Mouse (Mus musculus) C3H10T1/2 (cell line): ENCODE data around the gene Gm15085. TPM values are rescaled to one million over a fixed set of nuclear protein-coding genes. Genes with fewer than 3 reads are reported as not detected.

Experiments
- polyA plus RNA-seq, 2 experiments: library from polyadenylated mRNA; unstranded; fragments of >200 nt; fragmentation: generic; extraction: Trizol; gene quantifications; one replicate each; pipeline ENCODE4 v1.2.1; 2012; ENCODE audit warnings: missing spikeins in 2 of 2

Gm15085 gene
- not detected for polyA plus RNA-seq

DNA sequence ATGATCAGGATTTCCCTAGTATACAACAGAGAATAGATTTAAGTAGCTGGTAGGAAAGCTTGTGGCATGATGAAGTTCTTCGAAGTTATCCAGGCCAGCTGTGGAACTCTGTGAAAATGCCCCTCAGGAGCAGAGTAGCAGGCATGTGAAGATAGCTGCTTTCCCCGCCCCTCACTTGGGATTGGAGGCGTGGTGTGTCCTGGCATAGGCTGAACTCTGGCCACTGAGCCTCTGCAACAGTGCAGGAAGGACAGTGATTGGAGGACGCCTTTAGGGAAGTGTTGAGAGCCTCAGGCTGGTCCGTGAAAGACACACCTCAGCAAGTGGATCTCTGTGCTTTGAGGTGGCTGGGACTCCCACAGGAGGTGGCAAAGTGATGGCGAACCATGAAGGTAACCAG, at the start of gene Gm15085:
Gm15085 (plus strand) TSS at position 301 of the 400 bp plus-strand sequence.

Other genes with a start within 250 kb of the Gm15085 start
- gene Gm15093, start 175.2 kb upstream of the Gm15085 start, polyA plus RNA-seq: under 1 TPM; 0.02 to 0.28 TPM
- gene Gm10439, start 147.0 kb downstream of the Gm15085 start, polyA plus RNA-seq: not detected